Mouse (Mus musculus) bone marrow macrophage, adult 2 months (primary cell): ENCODE results near the gene Slc16a7. TPM values are rescaled to one million over a fixed set of nuclear protein-coding genes. Genes with fewer than 3 reads are reported as not detected.

Experiments
- H3K27ac ChIP-seq: 2 replicates; pipeline ENCODE4 v1.5.1; 2012; ENCODE audit warnings: low read depth, low read length; ENCODE audit not compliant: insufficient read depth
- H3K4me1 ChIP-seq: 2 replicates; pipeline ENCODE4 v1.6.1; 2012; ENCODE audit warnings: low read length; ENCODE audit not compliant: control insufficient read depth, insufficient read depth
- H3K4me3 ChIP-seq: 2 replicates; pipeline ENCODE4 v1.5.1; 2012; ENCODE audit warnings: mild to moderate bottlenecking, low read length, moderate library complexity; ENCODE audit not compliant: insufficient read depth
- CTCF ChIP-seq: IDR thresholded peaks from 2 replicates; pipeline ENCODE4 v1.5.1; 2012; ENCODE audit warnings: low read depth, mild to moderate bottlenecking, low read length, moderate library complexity
- POLR2A ChIP-seq: IDR thresholded peaks from 2 replicates; pipeline ENCODE4 v1.6.1; 2012; ENCODE audit warnings: mild to moderate bottlenecking, low read depth, low read length, borderline replicate concordance
- polyA plus RNA-seq: library from polyadenylated mRNA; stranded (reverse); fragments of >200 nt; gene quantifications from 2 replicates; pipeline ENCODE4 v1.2.4, GENCODE M21; 2012; ENCODE audit not compliant: missing spikeins, insufficient read depth, insufficient read length

Gene Slc16a7
- polyA plus RNA-seq, 1 experiment: 34.6 TPM

- H3K4me3 ChIP-seq: no peak overlapping the region
- H3K4me1 ChIP-seq: peaks cover 19% of the 10 kb centered on the region
- TF ChIP-seq POLR2A (no peak), CTCF (no peak)
- no peak overlapping the region for H3K27ac ChIP-seq
These were observed 174.7 kb downstream of the Slc16a7 start for GRCm38 (mm10) chr10:125214536-125214935.

- Histone ChIP-seq H3K4me1 (peaks cover 19% of the 10 kb centered on the region), H3K27ac (peak overlapping the region; percentile 52), H3K4me3 (no peak overlapping the region)
- TF ChIP-seq CTCF: no peak
- no peak for TF ChIP-seq POLR2A
These were observed 175.5 kb downstream of the Slc16a7 start for GRCm38 (mm10) chr10:125213805-125214204.

GRCm38 (mm10) chr10:125187544-125187943 is 201.7 kb downstream of the Slc16a7 start:
- H3K27ac ChIP-seq: no peak overlapping the region
- TF ChIP-seq CTCF: no peak
- TF ChIP-seq POLR2A: no peak
- no peak overlapping the region for H3K4me3 ChIP-seq
- no peaks in the 10 kb centered on the region for H3K4me1 ChIP-seq

GRCm38 (mm10) chr10:125185387-125185786 is 203.9 kb downstream of the Slc16a7 start:
- H3K4me1 ChIP-seq: no peaks in the 10 kb centered on the region
- no peak for TF ChIP-seq CTCF
- TF ChIP-seq POLR2A: no peak
- H3K4me3 ChIP-seq: no peak overlapping the region
- no peak overlapping the region for H3K27ac ChIP-seq

- H3K4me1 ChIP-seq: no peaks in the 10 kb centered on the region
- TF ChIP-seq CTCF (no peak), POLR2A (no peak)
- no peak overlapping the region for H3K4me3 ChIP-seq
- H3K27ac ChIP-seq: no peak overlapping the region
These were observed 205.1 kb downstream of the Slc16a7 start for GRCm38 (mm10) chr10:125184146-125184545.

GRCm38 (mm10) chr10:125182545-125182944 is 206.7 kb downstream of the Slc16a7 start:
- Histone ChIP-seq H3K4me1 (no peaks in the 10 kb centered on the region), H3K4me3 (no peak overlapping the region), H3K27ac (no peak overlapping the region)
- TF ChIP-seq CTCF (no peak), POLR2A (no peak)

- no peaks in the 10 kb centered on the region for H3K4me1 ChIP-seq
- no peak for TF ChIP-seq POLR2A
- TF ChIP-seq CTCF: no peak
- H3K4me3 ChIP-seq: no peak overlapping the region
- H3K27ac ChIP-seq: no peak overlapping the region
These were observed 211.5 kb downstream of the Slc16a7 start for GRCm38 (mm10) chr10:125177782-125178181.

- no peaks in the 10 kb centered on the region for H3K4me1 ChIP-seq
- TF ChIP-seq POLR2A (no peak), CTCF (no peak)
- H3K27ac ChIP-seq: no peak overlapping the region
- no peak overlapping the region for H3K4me3 ChIP-seq
These were observed 214.1 kb downstream of the Slc16a7 start for GRCm38 (mm10) chr10:125175013-125175650.

GRCm38 (mm10) chr10:125171625-125172024 is 217.6 kb downstream of the Slc16a7 start:
- Histone ChIP-seq H3K4me1 (no peaks in the 10 kb centered on the region), H3K4me3 (no peak overlapping the region), H3K27ac (no peak overlapping the region)
- no peak for TF ChIP-seq CTCF
- TF ChIP-seq POLR2A: no peak

- no peak overlapping the region for H3K4me3 ChIP-seq
- TF ChIP-seq POLR2A: no peak
- no peak for TF ChIP-seq CTCF
- no peak overlapping the region for H3K27ac ChIP-seq
- H3K4me1 ChIP-seq: no peaks in the 10 kb centered on the region
These were observed 218.1 kb downstream of the Slc16a7 start for GRCm38 (mm10) chr10:125171154-125171553.
